Mouse (Mus musculus) neural tube, embryonic 14.5 days (tissue): ENCODE data around the gene Hspa12a. TPM values are rescaled to one million over a fixed set of nuclear protein-coding genes. Genes with fewer than 3 reads are reported as not detected.

Experiments
- ATAC-seq: fragments of 200-750 bp; cut with Nextera tagmentation; 2 replicates; pipeline ENCODE4 v1.8.0; 2017; ENCODE audit warnings: low read depth, mild to moderate bottlenecking, moderate TSS enrichment, moderate library complexity
- H3K27ac ChIP-seq: fragments of 300-500 bp; sonication (generic); 2 replicates; pipeline ENCODE4 v1.5.1; 2014; ENCODE audit warnings: low read depth, mild to moderate bottlenecking, control low read depth, low read length, moderate library complexity, mixed read lengths
- H3K27me3 ChIP-seq: fragments of 300-500 bp; sonication (generic); 2 replicates; pipeline ENCODE4 v1.6.1; 2014; ENCODE audit warnings: low read length; ENCODE audit not compliant: control insufficient read depth, insufficient read depth
- H3K36me3 ChIP-seq: fragments of 300-500 bp; sonication (generic); 2 replicates; pipeline ENCODE4 v1.6.1; 2014; ENCODE audit warnings: low read length, mixed read lengths; ENCODE audit not compliant: control insufficient read depth, insufficient read depth
- H3K4me1 ChIP-seq: fragments of 300-500 bp; sonication (generic); 2 replicates; pipeline ENCODE4 v1.6.1; 2014; ENCODE audit warnings: low read length; ENCODE audit not compliant: control insufficient read depth, insufficient read depth
- H3K4me2 ChIP-seq: fragments of 300-500 bp; sonication (generic); 2 replicates; pipeline ENCODE4 v1.6.1; 2014; ENCODE audit warnings: mild to moderate bottlenecking, low read depth, low read length, control low read depth
- H3K4me3 ChIP-seq: fragments of 300-500 bp; sonication (generic); 2 replicates; pipeline ENCODE4 v1.5.1; 2014; ENCODE audit warnings: low read depth, low read length, control low read depth, mixed read lengths
- H3K9ac ChIP-seq: fragments of 300-500 bp; sonication (generic); replicated peaks from 2 replicates; pipeline ENCODE4 v1.6.1; 2014; ENCODE audit warnings: low read depth, mild to moderate bottlenecking, control low read depth, low read length, mixed read lengths
- H3K9me3 ChIP-seq: fragments of 300-500 bp; sonication (generic); 2 replicates; pipeline ENCODE4 v1.6.1; 2016; ENCODE audit warnings: low read length; ENCODE audit not compliant: control insufficient read depth
- WGBS: fragments of 180-500 bp; shearing (Covaris S2); extraction: QIAGEN DNeasy Blood & Tissue Kit; methylation state at CpG from one replicate; pipeline ENCODE4 v1.1.7; 2014; 5-methylcytosine and 5-hydroxymethylcytosine counted together
- polyA plus RNA-seq: library from polyadenylated mRNA; unstranded; fragments of >200 nt; fragmentation: Nextera tagmentation; extraction: Ambion mirVana; gene quantifications from 2 replicates; pipeline ENCODE4 v1.2.1, GENCODE M21; 2014

Gene Hspa12a
- polyA plus RNA-seq, 1 experiment from 2014 or later, result 45.3 TPM

GRCm38 (mm10) chr19:58872381-58873259 lies 70.8 kb downstream of the Hspa12a start:
- no peak for ATAC-seq
- Histone ChIP-seq H3K27me3 (no peaks in the 10 kb centered on the region), H3K36me3 (no peaks in the 10 kb centered on the region), H3K4me1 (no peaks in the 10 kb centered on the region), H3K9ac (no peak overlapping the region), H3K9me3 (no peaks in the 10 kb centered on the region), H3K4me3 (no peak overlapping the region), H3K4me2 (no peak overlapping the region), H3K27ac (no peak overlapping the region)
- WGBS, result 82% methylated on average over 11 of the region's 11 CpGs

GRCm38 (mm10) chr19:58871878-58872277 lies 71.6 kb downstream of the Hspa12a start:
- Histone ChIP-seq H3K27me3 (no peaks in the 10 kb centered on the region), H3K27ac (no peak overlapping the region), H3K4me1 (no peaks in the 10 kb centered on the region), H3K9me3 (no peaks in the 10 kb centered on the region), H3K36me3 (no peaks in the 10 kb centered on the region), H3K4me3 (no peak overlapping the region), H3K4me2 (no peak overlapping the region), H3K9ac (no peak overlapping the region)
- no peak for ATAC-seq
- WGBS, result 81% methylated on average over 6 of the region's 6 CpGs

GRCm38 (mm10) chr19:58866651-58867050 lies 76.8 kb downstream of the Hspa12a start:
- Histone ChIP-seq H3K4me1 (no peaks in the 10 kb centered on the region), H3K9me3 (no peaks in the 10 kb centered on the region), H3K4me2 (no peak overlapping the region), H3K27ac (no peak overlapping the region), H3K36me3 (no peaks in the 10 kb centered on the region), H3K27me3 (no peaks in the 10 kb centered on the region), H3K4me3 (no peak overlapping the region), H3K9ac (no peak overlapping the region)
- no peak for ATAC-seq
- 76% methylated on average over 4 of the region's 4 CpGs for WGBS

GRCm38 (mm10) chr19:58865224-58865623 lies 78.2 kb downstream of the Hspa12a start:
- no peak for ATAC-seq
- Histone ChIP-seq H3K27me3 (0 out of 2 replicates have a peak, but pooled peaks cover 1% of the 10 kb centered on the region), H3K4me1 (no peaks in the 10 kb centered on the region), H3K4me2 (no peak overlapping the region), H3K9me3 (no peaks in the 10 kb centered on the region), H3K9ac (no peak overlapping the region), H3K36me3 (no peaks in the 10 kb centered on the region), H3K27ac (no peak overlapping the region), H3K4me3 (no peak overlapping the region)
- 38% methylated on average over 5 of the region's 5 CpGs for WGBS

- Histone ChIP-seq H3K9ac (no peak overlapping the region), H3K27ac (no peak overlapping the region), H3K4me1 (peaks cover 7% of the 10 kb centered on the region; the same call in 1 of the 2 replicates), H3K27me3 (0 out of 2 replicates have a peak, but pooled peaks cover 2% of the 10 kb centered on the region), H3K9me3 (no peaks in the 10 kb centered on the region), H3K4me3 (no peak overlapping the region), H3K36me3 (no peaks in the 10 kb centered on the region), H3K4me2 (no peak overlapping the region)
- 100% methylated on average over 1 of the region's 1 CpGs for WGBS
- no peak for ATAC-seq
Observed at GRCm38 (mm10) chr19:58864006-58864573, 79.4 kb downstream of the Hspa12a start.

GRCm38 (mm10) chr19:58861174-58861760 lies 82.2 kb downstream of the Hspa12a start:
- H3K27me3 ChIP-seq, result 0 out of 2 replicates have a peak, but pooled peaks cover 2% of the 10 kb centered on the region
- peak; percentile 10; the same call in 1 of the 2 replicates for ATAC-seq
- no peaks in the 10 kb centered on the region for H3K9me3 ChIP-seq
- peak overlapping the region; percentile 80 for H3K27ac ChIP-seq
- peak overlapping the region; percentile 72 for H3K9ac ChIP-seq
- 13% methylated on average over 12 of the region's 12 CpGs for WGBS
- peak overlapping the region; percentile 53 for H3K4me3 ChIP-seq
- H3K36me3 ChIP-seq, result no peaks in the 10 kb centered on the region
- peak overlapping the region; percentile 79 for H3K4me2 ChIP-seq
- peaks cover 9% of the 10 kb centered on the region; the same call in 1 of the 2 replicates for H3K4me1 ChIP-seq

GRCm38 (mm10) chr19:58860255-58861173 lies 82.9 kb downstream of the Hspa12a start:
- H3K9ac ChIP-seq, result peak overlapping the region; percentile 72
- peaks cover 9% of the 10 kb centered on the region; the same call in 1 of the 2 replicates for H3K4me1 ChIP-seq
- WGBS, result under 1% methylated on average over 46 of the region's 46 CpGs
- H3K4me2 ChIP-seq, result peak overlapping the region; percentile 79
- peak overlapping the region; percentile 80 for H3K27ac ChIP-seq
- peak overlapping the region; percentile 53 for H3K4me3 ChIP-seq
- peak; percentile 85 for ATAC-seq
- no peaks in the 10 kb centered on the region for H3K36me3 ChIP-seq
- H3K9me3 ChIP-seq, result no peaks in the 10 kb centered on the region
- H3K27me3 ChIP-seq, result 0 out of 2 replicates have a peak, but pooled peaks cover 2% of the 10 kb centered on the region

- Histone ChIP-seq H3K27ac (peak overlapping the region; percentile 80), H3K36me3 (no peaks in the 10 kb centered on the region), H3K4me1 (peaks cover 9% of the 10 kb centered on the region; the same call in 1 of the 2 replicates), H3K4me2 (peak overlapping the region; percentile 79), H3K9me3 (no peaks in the 10 kb centered on the region), H3K4me3 (peak overlapping the region; percentile 53), H3K9ac (peak overlapping the region; percentile 72), H3K27me3 (0 out of 2 replicates have a peak, but pooled peaks cover 2% of the 10 kb centered on the region)
- WGBS, result 4% methylated on average over 14 of the region's 14 CpGs
- peak; percentile 42 for ATAC-seq
Observed at GRCm38 (mm10) chr19:58859831-58860254, 83.6 kb downstream of the Hspa12a start.
